Mouse (Mus musculus) cortical plate, adult 2 months (tissue): ENCODE data around the gene Ctdsp1.

Experiments
- CTCF ChIP-seq: fragments of 200-500 bp; IDR thresholded peaks from 2 replicates; pipeline ENCODE4 v1.5.1; 2011; ENCODE audit warnings: mild to moderate bottlenecking, control low read depth, low read length; ENCODE audit not compliant: insufficient read depth; ENCODE audit errors: extremely low read depth
- POLR2A ChIP-seq: fragments of 200-500 bp; IDR thresholded peaks from 2 replicates; pipeline ENCODE4 v1.6.1; 2011; ENCODE audit warnings: mild to moderate bottlenecking, low read length, control low read depth; ENCODE audit not compliant: insufficient read depth; ENCODE audit errors: extremely low read depth

GRCm38 (mm10) chr1:74434596-74434995 lies 43.3 kb downstream of the Ctdsp1 start:
- TF ChIP-seq CTCF: no peak
- TF ChIP-seq POLR2A: no peak
